Mouse (Mus musculus) gonadal fat pad, adult 2 months (tissue): ENCODE results near the gene F10. TPM values are rescaled to one million over a fixed set of nuclear protein-coding genes. Genes with fewer than 3 reads are reported as not detected.

ENCODE experiments used
- DNase-seq: peaks from one replicate; pipeline ENCODE4 v3.0.0-alpha.2; 2012; ENCODE audit warnings: low read depth
- polyA plus RNA-seq: library from polyadenylated mRNA; depleted of rRNA; stranded (reverse); fragments of >200 nt; gene quantifications from 2 replicates; pipeline ENCODE4 v1.2.3, GENCODE M21; 2012; rRNA removed

F10 gene
- 1.2 and 2.5 TPM in 2 replicates for polyA plus RNA-seq

DNA sequence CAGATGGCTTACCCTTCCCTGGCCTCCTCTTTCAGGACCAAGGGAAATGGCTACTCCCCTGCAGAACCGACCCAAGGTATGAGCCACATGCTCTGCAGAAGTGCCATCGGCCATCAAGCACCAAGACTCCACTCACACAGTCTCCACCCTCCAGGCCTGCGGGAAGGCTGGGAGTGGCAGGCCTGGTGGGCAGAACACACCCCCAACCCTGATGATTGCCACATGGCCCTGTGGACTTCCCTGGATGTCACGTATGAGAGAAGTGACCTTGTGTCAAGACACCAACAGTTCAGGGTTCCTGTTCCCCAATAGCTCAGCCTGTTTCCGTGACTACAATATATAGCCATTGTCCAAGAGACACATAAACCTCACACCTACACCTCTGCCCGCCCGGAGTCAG, at the start of gene F10:
Gene F10, plus strand, starts transcription at position 294 of the 400 bp plus-strand sequence.
- no peak for DNase-seq

DNA sequence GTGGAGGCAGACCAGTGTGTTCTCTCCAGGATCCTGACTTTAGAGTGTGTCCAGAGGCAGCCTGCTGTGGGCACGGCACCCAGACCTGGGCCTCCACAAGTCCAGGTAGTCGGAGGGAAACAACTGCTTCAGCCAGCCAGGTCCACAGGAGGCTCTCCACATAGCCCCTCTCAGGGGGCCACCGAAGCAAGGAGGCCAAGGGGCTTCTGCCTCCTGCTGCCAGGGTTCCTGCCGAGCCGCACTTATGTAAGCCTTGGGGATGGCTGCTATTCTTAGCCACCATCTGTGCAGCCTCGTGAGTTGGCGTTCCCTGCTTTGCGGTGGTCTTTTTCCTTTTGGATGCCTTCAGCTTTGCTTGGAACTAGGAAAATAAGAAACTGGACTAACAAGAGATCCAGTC, 49.5 kb upstream of the F10 start:
- no peak for DNase-seq

DNA sequence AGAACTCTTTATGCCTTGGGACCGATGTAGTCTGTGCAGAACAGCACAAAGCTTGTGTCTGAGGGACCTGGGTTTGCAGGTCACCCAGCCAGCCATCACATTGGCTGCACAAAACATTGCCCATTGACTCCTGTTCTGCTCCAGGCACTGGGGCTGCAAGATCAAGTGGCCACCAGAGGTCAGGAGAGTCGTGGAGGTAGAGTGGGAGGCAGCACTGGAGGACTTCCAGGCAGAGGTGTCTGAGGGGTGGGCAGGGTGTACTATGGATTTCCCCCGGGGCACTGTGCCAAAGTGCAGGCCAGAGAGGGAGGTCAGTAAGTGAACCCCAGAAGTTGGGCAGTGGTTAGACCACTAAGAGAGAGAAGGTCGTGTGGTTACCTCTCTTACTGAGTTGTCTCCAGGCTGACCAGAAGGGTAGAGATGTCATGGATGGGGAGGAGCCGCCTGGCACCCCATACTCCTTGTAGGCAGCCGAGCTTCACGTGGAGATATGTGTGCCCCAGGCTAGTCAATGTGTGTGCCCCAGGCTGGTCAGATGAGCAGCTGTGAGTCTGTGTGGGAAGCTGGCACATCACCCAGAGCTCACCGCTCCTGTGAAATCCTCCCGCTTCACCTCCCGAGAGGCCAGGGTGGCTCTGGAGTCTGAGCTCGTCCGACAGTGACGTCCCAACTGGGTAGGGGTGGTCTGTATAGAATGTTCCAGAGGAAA, 48.2 kb upstream of the F10 start:
- no peak for DNase-seq

DNA sequence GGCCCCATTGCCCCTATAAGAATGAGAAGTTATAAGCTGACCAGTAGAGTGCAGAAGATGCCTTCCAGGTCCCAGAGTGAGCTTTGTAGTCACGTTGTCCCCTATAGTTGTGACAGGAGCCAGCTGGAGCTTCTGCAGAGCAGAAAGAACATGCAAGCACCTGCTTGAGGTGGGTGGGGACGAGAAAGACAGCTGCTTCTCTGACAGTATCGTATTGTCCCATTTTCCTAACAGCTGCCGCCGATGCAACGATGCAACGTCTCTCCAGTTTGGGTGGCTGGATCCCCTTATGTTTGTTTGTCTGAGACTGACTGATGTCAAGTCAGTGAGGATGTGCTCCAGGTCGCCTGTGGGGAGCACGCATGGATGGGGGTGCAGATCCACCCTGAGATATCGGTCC, 45.7 kb upstream of the F10 start:
- DNase-seq: no peak

DNA sequence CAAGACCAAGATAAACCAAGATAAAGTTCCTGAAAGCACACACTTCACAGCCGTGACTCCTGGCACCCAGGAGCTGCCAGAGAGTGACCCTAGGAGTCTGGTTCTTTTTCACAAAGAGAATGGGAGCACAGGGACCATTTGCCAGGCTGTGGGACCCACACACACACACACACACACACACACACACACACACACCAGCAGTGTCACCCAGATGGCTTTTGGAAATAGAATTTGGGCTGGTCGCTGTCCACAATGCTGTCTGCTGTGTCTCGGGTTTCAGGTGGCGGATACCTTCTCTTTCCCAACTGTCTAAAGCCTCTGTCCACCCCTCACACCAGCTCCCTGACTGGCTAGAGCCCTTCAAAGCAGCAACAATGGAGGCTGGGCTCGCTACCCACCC, 42.6 kb upstream of the F10 start:
- no peak for DNase-seq

- DNase-seq: no peak
Observed at GRCm38 (mm10) chr8:12995481-12995880, 41.6 kb upstream of the F10 start.

DNA sequence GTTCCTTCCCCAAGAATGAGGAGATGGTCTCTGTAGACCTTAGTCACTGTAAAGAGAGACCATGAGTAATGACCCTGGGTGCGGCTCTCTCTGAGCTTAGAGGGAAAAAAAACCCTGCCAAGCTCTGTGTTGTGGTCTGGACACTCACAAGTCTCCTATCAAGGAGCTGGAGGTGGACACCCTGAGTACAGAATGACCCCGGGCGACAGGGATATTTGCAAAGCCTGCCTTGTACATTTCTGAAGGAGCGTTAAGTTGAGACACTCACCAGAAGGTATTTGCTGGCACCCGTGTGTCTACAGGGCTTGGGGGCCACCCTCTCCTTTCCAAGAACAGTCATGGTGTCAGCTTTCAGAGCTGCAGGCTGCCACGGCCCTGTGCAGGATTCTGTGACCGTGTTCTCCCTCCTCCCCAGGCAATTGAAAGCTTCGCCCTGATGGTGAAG, 40.3 kb upstream of the F10 start:
- no peak for DNase-seq

DNA sequence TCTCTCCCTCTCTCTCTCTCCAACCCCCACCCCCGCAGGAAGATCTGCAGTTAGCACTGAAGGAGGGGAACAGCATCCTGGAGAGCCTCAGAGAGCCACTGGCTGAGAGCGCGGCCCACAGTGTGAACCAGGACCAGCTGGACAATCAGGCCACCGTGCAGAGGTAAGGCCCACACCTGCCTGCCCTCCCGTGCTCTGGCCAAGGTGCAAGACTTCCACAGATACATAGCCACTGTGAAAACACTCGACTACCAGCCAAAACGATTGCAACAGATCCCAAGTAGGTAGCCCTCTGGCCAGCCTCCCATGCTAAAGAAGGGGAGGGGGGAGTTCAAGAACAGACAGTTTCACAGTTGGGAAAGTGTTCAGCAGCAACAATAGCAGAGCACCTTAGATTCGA, 38.8 kb upstream of the F10 start:
- DNase-seq: no peak

GRCm38 (mm10) chr8:12999793-13000192, 37.3 kb upstream of the F10 start:
- no peak for DNase-seq

GRCm38 (mm10) chr8:13007458-13007857, 29.6 kb upstream of the F10 start:
- DNase-seq: no peak

DNA sequence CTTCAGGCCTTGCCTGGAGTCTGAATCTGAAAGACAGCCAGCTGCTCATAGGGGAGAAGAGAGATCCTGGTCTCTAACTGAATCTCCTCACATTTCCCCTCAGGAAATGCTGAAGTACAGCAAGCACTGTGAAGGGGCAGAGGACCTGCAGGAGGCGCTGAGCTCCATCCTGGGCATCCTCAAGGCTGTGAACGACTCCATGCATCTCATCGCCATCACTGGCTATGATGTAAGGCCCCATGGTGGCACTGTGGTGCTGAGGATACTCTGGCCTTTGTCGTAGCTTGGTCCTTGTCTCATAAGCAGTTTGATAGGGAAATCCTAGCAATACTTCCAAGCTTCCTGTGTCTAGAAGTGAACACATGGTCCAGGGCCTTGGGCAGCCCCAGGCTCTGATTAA, 26.8 kb upstream of the F10 start:
- no peak for DNase-seq

DNA sequence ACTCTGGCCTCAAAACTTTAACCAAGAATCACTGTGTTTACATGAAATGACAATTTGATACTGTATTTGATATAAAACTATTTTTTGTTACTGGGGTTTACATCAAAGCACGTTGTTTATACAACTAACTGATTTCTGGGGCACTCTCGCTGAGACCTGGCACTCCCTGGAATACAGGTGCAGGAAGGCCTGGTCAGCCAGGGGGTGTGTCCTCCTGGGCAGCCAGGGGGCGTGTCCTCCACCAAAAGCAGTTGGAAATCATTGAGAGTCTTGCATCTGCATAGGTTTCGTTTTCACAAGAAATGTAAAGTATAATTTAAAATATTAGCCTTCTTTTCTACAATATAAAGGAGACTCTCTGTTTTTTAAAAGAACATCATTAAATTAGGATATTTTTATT, 17.5 kb upstream of the F10 start:
- DNase-seq: no peak

- DNase-seq: no peak
Observed at GRCm38 (mm10) chr8:13021830-13022229, 15.3 kb upstream of the F10 start.

GRCm38 (mm10) chr8:13025487-13026224, 11.5 kb upstream of the F10 start, which contains the start of gene F7:
Gene F7 (plus strand): TSS chr8:13026034.
- no peak for DNase-seq

- DNase-seq: no peak
Observed at GRCm38 (mm10) chr8:13027615-13028014, 9.5 kb upstream of the F10 start.

GRCm38 (mm10) chr8:13028482-13028881, 8.6 kb upstream of the F10 start:
- peak; percentile 4 for DNase-seq

GRCm38 (mm10) chr8:13036346-13036812, 729 bp upstream of the F10 start:
- DNase-seq: no peak

DNA sequence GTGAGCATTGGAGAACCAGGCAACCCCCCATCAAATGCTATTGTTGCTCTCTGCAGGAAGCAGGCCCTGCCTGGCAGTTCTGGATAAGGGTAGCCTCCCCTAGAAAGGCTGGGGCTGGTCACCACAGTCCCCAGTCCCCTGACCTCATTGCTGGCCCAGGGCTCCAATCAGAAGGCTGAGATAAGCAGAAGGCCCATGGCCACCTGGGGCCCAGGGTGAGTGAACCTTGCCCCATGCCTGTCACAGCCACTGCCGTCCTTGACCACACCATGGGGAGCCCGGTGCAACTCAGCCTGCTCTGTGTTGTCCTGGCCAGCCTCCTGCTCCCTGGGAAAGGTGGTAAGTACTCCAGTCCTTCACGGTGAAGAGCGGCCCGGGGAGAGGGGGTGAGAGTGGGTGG, 461 bp downstream of the F10 start:
- DNase-seq: no peak

- DNase-seq: no peak
Observed at GRCm38 (mm10) chr8:13039054-13039453, 1.9 kb downstream of the F10 start.

- DNase-seq: no peak
Observed at GRCm38 (mm10) chr8:13041459-13041858, 4.4 kb downstream of the F10 start.

DNA sequence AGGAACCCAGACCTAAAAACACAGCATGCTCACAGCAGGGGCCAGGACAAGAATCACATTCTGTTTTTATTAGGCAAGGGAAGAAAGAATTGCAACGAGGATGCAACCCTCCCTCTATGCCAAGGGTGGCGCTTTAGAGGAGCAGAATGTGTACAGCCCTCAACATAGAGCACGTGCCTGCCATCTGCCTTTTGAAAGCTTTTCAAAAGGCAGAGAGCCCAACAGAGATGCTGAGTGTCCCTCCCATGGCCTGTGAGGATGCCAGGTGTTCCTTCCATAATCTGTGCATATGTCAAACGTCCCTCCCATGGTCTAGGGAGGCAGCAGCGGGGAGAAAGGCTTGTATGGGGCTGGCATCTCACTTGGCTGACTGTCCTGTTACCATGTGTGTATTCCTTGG, 10.5 kb downstream of the F10 start:
- DNase-seq: no peak

GRCm38 (mm10) chr8:13050550-13050949, 13.4 kb downstream of the F10 start:
- no peak for DNase-seq

- DNase-seq: no peak
Observed at GRCm38 (mm10) chr8:13057351-13057750, 20.2 kb downstream of the F10 start.
